14 mouse cellular contexts compared by ENCODE assay signal in the genomic region with DNA sequence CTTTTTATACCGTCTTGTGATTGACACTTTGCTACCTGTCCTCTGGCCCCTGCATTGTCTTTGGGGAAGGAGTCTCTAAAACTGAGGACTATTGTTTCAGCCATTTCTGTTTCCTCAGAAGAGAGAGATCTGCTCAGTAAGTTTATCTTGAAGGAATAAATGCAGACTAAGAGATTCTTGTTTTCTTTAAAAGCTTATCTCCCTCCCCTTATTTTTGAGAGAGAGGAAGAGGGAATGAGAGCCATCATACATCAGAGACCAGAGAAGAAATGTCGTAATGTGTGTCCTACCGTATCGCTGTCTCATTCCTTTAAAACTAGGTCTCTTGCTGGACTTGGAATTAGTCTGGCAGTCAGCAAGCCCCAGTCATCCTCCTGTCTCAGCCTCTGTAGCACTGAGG. TPM values are rescaled to one million over a fixed set of nuclear protein-coding genes. Genes with fewer than 3 reads are reported as not detected.
DNase-seq lines count a peak whose midpoint lies in the region; ATAC-seq lines count a peak whose summit lies in the region.
"Had no signal": no experiment of that assay in that cellular context is flagged by ENCODE, and none has a peak within 500 bp of the region (broad histone marks: within the 10 kb centered on the region; RNA-seq: fewer than 3 reads in every experiment).

No protein-coding gene starts in this region.

- H3K4me2 ChIP-seq in heart, embryonic 15.5 days = peak overlapping the region; percentile 83
- H3K4me2 ChIP-seq in midbrain, embryonic 13.5 days (replicated peaks) = no peak overlapping the region
- no peak overlapping the region for H3K4me2 ChIP-seq in midbrain, embryonic 14.5 days (ENCODE audit: low read length)
- H3K4me2 ChIP-seq in intestine, embryonic 16.5 days (ENCODE audit: low read depth, low read length) = 0 out of 2 replicates have a peak overlapping the region, but pooled peaks have one; percentile 21
- H3K4me2 ChIP-seq in stomach, embryonic 16.5 days (ENCODE audit: low read depth, low read length) = peak overlapping the region; percentile 87
- H3K4me2 ChIP-seq in forebrain, embryonic 14.5 days (ENCODE audit: low read length) = no peak overlapping the region

- intact Hi-C loops in heart, postnatal 10 days (cut with DNase I) = no loop called here

- H3K9me3 ChIP-seq in heart, embryonic 15.5 days (replicated peaks) = no peaks in the 10 kb centered on the region
- no peaks in the 10 kb centered on the region for H3K9me3 ChIP-seq in midbrain, embryonic 13.5 days
- H3K9me3 ChIP-seq in midbrain, embryonic 14.5 days (ENCODE audit: control insufficient read depth, low read length) = no peaks in the 10 kb centered on the region
- no peaks in the 10 kb centered on the region for H3K9me3 ChIP-seq in intestine, embryonic 16.5 days (ENCODE audit: control insufficient read depth, low read length)
- H3K9me3 ChIP-seq in stomach, embryonic 16.5 days (replicated peaks; ENCODE audit: control insufficient read depth, low read length) = no peaks in the 10 kb centered on the region
- H3K9me3 ChIP-seq in forebrain, embryonic 14.5 days (replicated peaks; ENCODE audit: control insufficient read depth, low read length) = no peaks in the 10 kb centered on the region

- ATAC-seq in heart, embryonic 15.5 days (replicated peaks; ENCODE audit: insufficient number of reproducible peaks, insufficient read depth, low FRiP score, low read depth) = no peak
- no peak for ATAC-seq in midbrain, embryonic 13.5 days
- ATAC-seq in midbrain, embryonic 14.5 days (ENCODE audit: low FRiP score, low TSS enrichment) = no peak
- ATAC-seq in intestine, embryonic 16.5 days = no peak
- ATAC-seq in stomach, embryonic 16.5 days (ENCODE audit: insufficient read depth, low FRiP score) = no peak
- no peak for ATAC-seq in forebrain, embryonic 14.5 days

- 0 out of 2 replicates have a peak overlapping the region, but pooled peaks have one; percentile 11 for H3K9ac ChIP-seq in heart, embryonic 15.5 days
- H3K9ac ChIP-seq in midbrain, embryonic 13.5 days (replicated peaks) = peak overlapping the region; percentile 49; the same call in 1 of the 2 replicates
- H3K9ac ChIP-seq in midbrain, embryonic 14.5 days (replicated peaks; ENCODE audit: low read length) = no peak overlapping the region
- no peak overlapping the region for H3K9ac ChIP-seq in intestine, embryonic 16.5 days (ENCODE audit: low read depth, low read length)
- peak overlapping the region; percentile 13 for H3K9ac ChIP-seq in stomach, embryonic 16.5 days (ENCODE audit: low read length)
- H3K9ac ChIP-seq in forebrain, embryonic 14.5 days (ENCODE audit: low read length) = no peak overlapping the region

- no peaks in the 10 kb centered on the region for H3K27me3 ChIP-seq in heart, embryonic 15.5 days
- no peaks in the 10 kb centered on the region for H3K27me3 ChIP-seq in midbrain, embryonic 13.5 days
- no peaks in the 10 kb centered on the region for H3K27me3 ChIP-seq in midbrain, embryonic 14.5 days (ENCODE audit: control insufficient read depth, insufficient read depth, low read length)
- no peaks in the 10 kb centered on the region for H3K27me3 ChIP-seq in intestine, embryonic 16.5 days (replicated peaks; ENCODE audit: control insufficient read depth, insufficient read depth, low read length)
- H3K27me3 ChIP-seq in stomach, embryonic 16.5 days (ENCODE audit: control insufficient read depth, insufficient read depth, low read length) = no peaks in the 10 kb centered on the region
- H3K27me3 ChIP-seq in forebrain, embryonic 14.5 days (replicated peaks; ENCODE audit: control insufficient read depth, insufficient read depth, low read length) = no peaks in the 10 kb centered on the region

- peak overlapping the region; percentile 13; the same call in 1 of the 2 replicates for H3K4me3 ChIP-seq in heart, embryonic 15.5 days
- H3K4me3 ChIP-seq in midbrain, embryonic 13.5 days (replicated peaks) = no peak overlapping the region
- H3K4me3 ChIP-seq in midbrain, embryonic 14.5 days (replicated peaks; ENCODE audit: low read depth, low read length) = no peak overlapping the region
- H3K4me3 ChIP-seq in intestine, embryonic 16.5 days (ENCODE audit: low read length) = no peak overlapping the region
- H3K4me3 ChIP-seq in stomach, embryonic 16.5 days (replicated peaks; ENCODE audit: low read length) = peak overlapping the region; percentile 15
- H3K4me3 ChIP-seq in forebrain, embryonic 14.5 days (ENCODE audit: low read depth, low read length) = no peak overlapping the region
- H3K4me3 ChIP-seq: erythroblast, embryonic 14.5 days had no signal

- peak overlapping the region; percentile 90 for H3K27ac ChIP-seq in heart, embryonic 15.5 days
- no peak overlapping the region for H3K27ac ChIP-seq in midbrain, embryonic 13.5 days
- no peak overlapping the region for H3K27ac ChIP-seq in midbrain, embryonic 14.5 days (replicated peaks; ENCODE audit: low read depth, low read length)
- peak overlapping the region; percentile 27; the same call in 1 of the 2 replicates for H3K27ac ChIP-seq in intestine, embryonic 16.5 days (ENCODE audit: low read length)
- H3K27ac ChIP-seq in stomach, embryonic 16.5 days (ENCODE audit: low read length) = peak overlapping the region; percentile 91
- no peak overlapping the region for H3K27ac ChIP-seq in forebrain, embryonic 14.5 days (ENCODE audit: low read depth, low read length)

- DNase-seq in heart, postnatal 10 days = no peak
- DNase-seq in midbrain, embryonic 14.5 days = no peak
- no peak for DNase-seq in forebrain, embryonic 14.5 days (ENCODE audit: low spot score)
- DNase-seq in layer of hippocampus, adult 9-10 months (ENCODE audit: low spot score) = no peak
- DNase-seq: adrenal gland, adult 2 months; gastrocnemius, postnatal 14 days; kidney, adult 8-10 months had no signal

- WGBS in heart, embryonic 15.5 days = 37% methylated on average over 4 of the region's 4 CpGs
- 87% methylated on average over 4 of the region's 4 CpGs for WGBS in midbrain, embryonic 13.5 days
- 90% methylated on average over 4 of the region's 4 CpGs for WGBS in midbrain, embryonic 14.5 days
- 46% methylated on average over 4 of the region's 4 CpGs for WGBS in intestine, embryonic 16.5 days
- WGBS in stomach, embryonic 16.5 days = 55% methylated on average over 4 of the region's 4 CpGs
- 92% methylated on average over 4 of the region's 4 CpGs for WGBS in forebrain, embryonic 14.5 days

- H3K36me3 ChIP-seq in heart, embryonic 15.5 days = no peaks in the 10 kb centered on the region
- H3K36me3 ChIP-seq in midbrain, embryonic 13.5 days = no peaks in the 10 kb centered on the region
- H3K36me3 ChIP-seq in midbrain, embryonic 14.5 days (ENCODE audit: control insufficient read depth, insufficient read depth, low read length) = no peaks in the 10 kb centered on the region
- H3K36me3 ChIP-seq in intestine, embryonic 16.5 days (ENCODE audit: control insufficient read depth, insufficient read depth, low read length) = no peaks in the 10 kb centered on the region
- no peaks in the 10 kb centered on the region for H3K36me3 ChIP-seq in stomach, embryonic 16.5 days (ENCODE audit: control insufficient read depth, insufficient read depth, low read length)
- no peaks in the 10 kb centered on the region for H3K36me3 ChIP-seq in forebrain, embryonic 14.5 days (ENCODE audit: control insufficient read depth, insufficient read depth, low read length)

- peaks cover 65% of the 10 kb centered on the region for H3K4me1 ChIP-seq in heart, embryonic 15.5 days (replicated peaks)
- peaks cover 36% of the 10 kb centered on the region for H3K4me1 ChIP-seq in midbrain, embryonic 13.5 days (replicated peaks)
- peaks cover 27% of the 10 kb centered on the region for H3K4me1 ChIP-seq in midbrain, embryonic 14.5 days (ENCODE audit: control insufficient read depth, insufficient read depth, low read length)
- H3K4me1 ChIP-seq in intestine, embryonic 16.5 days (ENCODE audit: control insufficient read depth, insufficient read depth, low read length) = peaks cover 50% of the 10 kb centered on the region
- peaks cover 57% of the 10 kb centered on the region for H3K4me1 ChIP-seq in stomach, embryonic 16.5 days (ENCODE audit: control insufficient read depth, insufficient read depth, low read length)
- H3K4me1 ChIP-seq in forebrain, embryonic 14.5 days (ENCODE audit: control insufficient read depth, insufficient read depth, low read length) = peaks cover 22% of the 10 kb centered on the region

RNA-seq across cellular contexts. Expression of a gene that starts 4.9 kb away (rescaled TPM):
- 406 and 413 TPM in 2 replicates for polyA plus RNA-seq in heart, embryonic 15.5 days (2015; fragmentation: Nextera tagmentation; extraction: Ambion mirVana)
- 100 to 1,000 TPM; 213 to 219 TPM for total RNA-seq in heart, postnatal 10 days (2021)
- 384 and 393 TPM in 2 replicates for polyA plus RNA-seq in midbrain, embryonic 13.5 days (2015; fragmentation: Nextera tagmentation; extraction: Ambion mirVana)
- polyA plus RNA-seq in midbrain, embryonic 14.5 days (2014; fragmentation: Nextera tagmentation; extraction: Ambion mirVana) = 322 and 338 TPM in 2 replicates
- 556 and 575 TPM in 2 replicates for polyA plus RNA-seq in intestine, embryonic 16.5 days (2015; fragmentation: Nextera tagmentation; extraction: Ambion mirVana)
- polyA plus RNA-seq in stomach, embryonic 16.5 days (2015; fragmentation: Nextera tagmentation; extraction: Ambion mirVana) = 544 and 546 TPM in 2 replicates
- 341 and 351 TPM in 2 replicates for polyA plus RNA-seq in forebrain, embryonic 14.5 days (2014; fragmentation: Nextera tagmentation; extraction: Ambion mirVana)

RNA-seq across cellular contexts. Expression of a gene that starts 37.5 kb away (rescaled TPM):
- 0.13 and 0.34 TPM in 2 replicates for polyA plus RNA-seq in heart, embryonic 15.5 days (2015; fragmentation: Nextera tagmentation; extraction: Ambion mirVana)
- not detected for total RNA-seq in heart, postnatal 10 days (2021)
- polyA plus RNA-seq in midbrain, embryonic 13.5 days (2015; fragmentation: Nextera tagmentation; extraction: Ambion mirVana) = 0.24 and 0.31 TPM in 2 replicates
- 0.27 and 0.39 TPM in 2 replicates for polyA plus RNA-seq in midbrain, embryonic 14.5 days (2014; fragmentation: Nextera tagmentation; extraction: Ambion mirVana)
- polyA plus RNA-seq in intestine, embryonic 16.5 days (2015; fragmentation: Nextera tagmentation; extraction: Ambion mirVana) = 2.6 and 2.7 TPM in 2 replicates
- 1.0 and 1.2 TPM in 2 replicates for polyA plus RNA-seq in stomach, embryonic 16.5 days (2015; fragmentation: Nextera tagmentation; extraction: Ambion mirVana)
- polyA plus RNA-seq in forebrain, embryonic 14.5 days (2014; fragmentation: Nextera tagmentation; extraction: Ambion mirVana) = 0.17 TPM in 1 of 2 replicates, not detected in the other
- total RNA-seq: adrenal gland, adult 2 months; gastrocnemius, postnatal 14 days; left cerebral cortex, adult 18-20 months had no signal
- polyA plus RNA-seq: erythroblast, embryonic 14.5 days had no signal

RNA-seq across cellular contexts. Expression of a gene that starts 43.7 kb away (rescaled TPM):
- polyA plus RNA-seq in heart, embryonic 15.5 days (2015; fragmentation: Nextera tagmentation; extraction: Ambion mirVana) = 168 and 209 TPM in 2 replicates
- 100 to 1,000 TPM; 103 to 109 TPM for total RNA-seq in heart, postnatal 10 days (2021)
- polyA plus RNA-seq in midbrain, embryonic 13.5 days (2015; fragmentation: Nextera tagmentation; extraction: Ambion mirVana) = 198 and 203 TPM in 2 replicates
- 184 and 205 TPM in 2 replicates for polyA plus RNA-seq in midbrain, embryonic 14.5 days (2014; fragmentation: Nextera tagmentation; extraction: Ambion mirVana)
- polyA plus RNA-seq in intestine, embryonic 16.5 days (2015; fragmentation: Nextera tagmentation; extraction: Ambion mirVana) = 246 and 256 TPM in 2 replicates
- polyA plus RNA-seq in stomach, embryonic 16.5 days (2015; fragmentation: Nextera tagmentation; extraction: Ambion mirVana) = 227 and 252 TPM in 2 replicates
- polyA plus RNA-seq in forebrain, embryonic 14.5 days (2014; fragmentation: Nextera tagmentation; extraction: Ambion mirVana) = 226 and 231 TPM in 2 replicates

RNA-seq across cellular contexts. Expression of a gene that starts 43.9 kb away (rescaled TPM):
- 276 and 288 TPM in 2 replicates for polyA plus RNA-seq in heart, embryonic 15.5 days (2015; fragmentation: Nextera tagmentation; extraction: Ambion mirVana)
- 100 to 1,000 TPM; 205 to 211 TPM for total RNA-seq in heart, postnatal 10 days (2021)
- polyA plus RNA-seq in midbrain, embryonic 13.5 days (2015; fragmentation: Nextera tagmentation; extraction: Ambion mirVana) = 81.5 and 92.2 TPM in 2 replicates
- polyA plus RNA-seq in midbrain, embryonic 14.5 days (2014; fragmentation: Nextera tagmentation; extraction: Ambion mirVana) = 99.0 and 107 TPM in 2 replicates
- 139 and 148 TPM in 2 replicates for polyA plus RNA-seq in intestine, embryonic 16.5 days (2015; fragmentation: Nextera tagmentation; extraction: Ambion mirVana)
- polyA plus RNA-seq in stomach, embryonic 16.5 days (2015; fragmentation: Nextera tagmentation; extraction: Ambion mirVana) = 108 and 119 TPM in 2 replicates
- polyA plus RNA-seq in forebrain, embryonic 14.5 days (2014; fragmentation: Nextera tagmentation; extraction: Ambion mirVana) = 108 and 114 TPM in 2 replicates

RNA-seq across cellular contexts. Expression of a gene that starts 46.4 kb away (rescaled TPM):
- polyA plus RNA-seq in heart, embryonic 15.5 days (2015; fragmentation: Nextera tagmentation; extraction: Ambion mirVana) = not detected in 2 replicates
- not detected for total RNA-seq in heart, postnatal 10 days (2021)
- polyA plus RNA-seq in midbrain, embryonic 13.5 days (2015; fragmentation: Nextera tagmentation; extraction: Ambion mirVana) = not detected in 2 replicates
- polyA plus RNA-seq in midbrain, embryonic 14.5 days (2014; fragmentation: Nextera tagmentation; extraction: Ambion mirVana) = not detected in 2 replicates
- polyA plus RNA-seq in intestine, embryonic 16.5 days (2015; fragmentation: Nextera tagmentation; extraction: Ambion mirVana) = not detected in 2 replicates
- polyA plus RNA-seq in stomach, embryonic 16.5 days (2015; fragmentation: Nextera tagmentation; extraction: Ambion mirVana) = not detected in 2 replicates
- not detected in 2 replicates for polyA plus RNA-seq in forebrain, embryonic 14.5 days (2014; fragmentation: Nextera tagmentation; extraction: Ambion mirVana)
- total RNA-seq: adrenal gland, adult 2 months; gastrocnemius, postnatal 14 days; left cerebral cortex, adult 18-20 months had no signal
- polyA plus RNA-seq: adrenal gland, adult 2 months; erythroblast, embryonic 14.5 days; lung, embryonic 16.5 days had no signal

Comparison
In these comparisons a context has a peak if more than half of its experiments do, and no peak if none do; other contexts are left out.
1. H3K9ac ChIP-seq: peak in heart, embryonic 15.5 days (single experiment), midbrain, embryonic 13.5 days (single experiment) and stomach, embryonic 16.5 days (single experiment); none in midbrain, embryonic 14.5 days (single experiment), intestine, embryonic 16.5 days (single experiment) and forebrain, embryonic 14.5 days (single experiment).
2. H3K27ac ChIP-seq: peak in heart, embryonic 15.5 days (single experiment), intestine, embryonic 16.5 days (single experiment) and stomach, embryonic 16.5 days (single experiment); none in midbrain, embryonic 13.5 days (single experiment), midbrain, embryonic 14.5 days (single experiment) and forebrain, embryonic 14.5 days (single experiment).
3. H3K4me2 ChIP-seq: peak in heart, embryonic 15.5 days (single experiment), intestine, embryonic 16.5 days (single experiment) and stomach, embryonic 16.5 days (single experiment); none in midbrain, embryonic 13.5 days (single experiment), midbrain, embryonic 14.5 days (single experiment) and forebrain, embryonic 14.5 days (single experiment).
4. H3K4me3 ChIP-seq: peak in heart, embryonic 15.5 days (single experiment) and stomach, embryonic 16.5 days (single experiment); none in midbrain, embryonic 13.5 days (single experiment), midbrain, embryonic 14.5 days (single experiment), intestine, embryonic 16.5 days (single experiment) and forebrain, embryonic 14.5 days (single experiment).